Mouse (Mus musculus) frontal cortex, postnatal 14 days (tissue): Measurements from ENCODE around the gene Med16.

Experiments
- DNase-seq, 2 experiments: peaks; one replicate each; pipeline ENCODE4 v3.0.0; 2022; ENCODE audit warnings: low spot score in 2 of 2

The Med16 gene

GRCm38 (mm10) chr10:79860079-79860911 lies 48.4 kb downstream of the Med16 start:
- no peak for DNase-seq

- DNase-seq, result no peak
Measured at GRCm38 (mm10) chr10:79859116-79859515, 49.6 kb downstream of the Med16 start.

- DNase-seq, result peak; percentile 61 to 73
Measured at GRCm38 (mm10) chr10:79858416-79859074, 50.2 kb downstream of the Med16 start.

GRCm38 (mm10) chr10:79857894-79858293 lies 50.8 kb downstream of the Med16 start:
- no peak for DNase-seq

- DNase-seq, result peak in 1 of 2 experiments; percentile 53
Measured at GRCm38 (mm10) chr10:79857452-79857811, 51.3 kb downstream of the Med16 start.

- DNase-seq, result no peak
Measured at GRCm38 (mm10) chr10:79856704-79857451, 51.8 kb downstream of the Med16 start.

- DNase-seq, result no peak
Measured at GRCm38 (mm10) chr10:79856280-79856679, 52.4 kb downstream of the Med16 start.

GRCm38 (mm10) chr10:79855558-79856184 lies 53.1 kb downstream of the Med16 start:
- no peak for DNase-seq

- no peak for DNase-seq
Measured at GRCm38 (mm10) chr10:79854801-79855541, 53.8 kb downstream of the Med16 start.

- DNase-seq, result peak; percentile 99 to 100
Measured at GRCm38 (mm10) chr10:79853860-79854795, 54.6 kb downstream of the Med16 start, which contains the start of gene Ptbp1. Gene Ptbp1, plus strand, starts transcription at chr10:79854427.

- peak; percentile 79 to 85 for DNase-seq
Measured at GRCm38 (mm10) chr10:79853392-79853791, 55.3 kb downstream of the Med16 start.

GRCm38 (mm10) chr10:79852827-79853226 lies 55.9 kb downstream of the Med16 start:
- DNase-seq, result no peak

GRCm38 (mm10) chr10:79852107-79852789 lies 56.5 kb downstream of the Med16 start:
- DNase-seq, result no peak

GRCm38 (mm10) chr10:79851653-79852052 lies 57.1 kb downstream of the Med16 start:
- DNase-seq, result no peak

GRCm38 (mm10) chr10:79849941-79850628 lies 58.6 kb downstream of the Med16 start:
- DNase-seq, result no peak

- DNase-seq, result no peak
Measured at GRCm38 (mm10) chr10:79846553-79846952, 62.2 kb downstream of the Med16 start.
